Mouse (Mus musculus) frontal cortex, postnatal 25 days (tissue): Measurements from ENCODE around the gene Islr2.
"Not testable (repeated sequence)": the region's sequence is repeated elsewhere in the genome, so short reads cannot be mapped to it uniquely, and the experiment has no call there.

Source experiments
- DNase-seq, 2 experiments: peaks; one replicate each; pipeline ENCODE4 v3.0.0; 2022; ENCODE audit warnings: low spot score in 2 of 2

Gene Islr2

DNA sequence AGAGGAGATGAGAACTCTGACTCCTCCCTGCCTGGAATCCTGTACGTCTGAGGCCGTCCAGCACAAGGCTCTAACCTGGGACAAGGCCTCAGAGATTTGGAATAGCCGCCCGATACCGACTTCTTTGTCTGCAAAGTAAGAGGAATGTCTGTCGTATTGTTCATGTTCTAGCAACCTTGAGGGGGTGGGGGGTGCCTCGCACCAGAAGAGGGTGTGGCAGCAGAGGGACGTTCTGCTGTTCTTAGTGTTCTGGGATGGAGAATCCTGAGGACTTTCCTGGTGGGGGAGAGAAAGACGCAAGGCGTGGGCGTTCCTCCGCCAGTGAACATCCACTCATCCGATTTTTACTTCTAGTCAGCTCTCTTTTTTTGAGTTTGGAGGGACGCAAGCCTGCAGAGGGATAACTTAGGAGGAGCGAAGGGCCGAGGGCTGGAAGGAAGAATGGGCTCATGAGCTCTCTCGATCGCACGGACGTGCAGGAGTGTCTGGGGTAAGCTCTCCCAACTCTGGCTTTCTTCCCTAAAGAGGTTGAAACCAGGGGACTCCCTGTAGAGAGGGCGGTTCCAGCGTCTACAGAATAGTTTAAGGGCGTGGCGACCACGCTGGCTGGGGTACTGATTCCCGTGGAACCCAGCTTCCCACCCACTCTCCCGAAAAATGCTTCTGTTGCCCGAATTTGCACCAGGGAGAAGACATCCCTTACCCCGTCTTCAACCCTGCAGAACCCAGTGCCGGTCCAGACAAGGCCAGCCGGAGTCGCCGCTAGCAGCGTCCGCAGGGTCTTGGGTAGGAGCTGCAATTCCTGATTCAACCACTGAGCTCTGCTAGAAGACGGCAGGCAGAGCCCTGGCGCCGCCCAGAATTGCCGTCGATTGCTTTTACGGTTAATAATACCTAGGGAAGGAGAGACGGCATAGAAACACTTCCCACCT lies at the start of gene Islr2, which contains the start of gene Islr:
Gene Islr2 (minus strand): TSS at position 804 of the 932 bp plus-strand sequence.
Gene Islr (minus strand): TSS at position 791 of the 932 bp plus-strand sequence.
- peak in 1 of 2 experiments; percentile 27 for DNase-seq

DNA sequence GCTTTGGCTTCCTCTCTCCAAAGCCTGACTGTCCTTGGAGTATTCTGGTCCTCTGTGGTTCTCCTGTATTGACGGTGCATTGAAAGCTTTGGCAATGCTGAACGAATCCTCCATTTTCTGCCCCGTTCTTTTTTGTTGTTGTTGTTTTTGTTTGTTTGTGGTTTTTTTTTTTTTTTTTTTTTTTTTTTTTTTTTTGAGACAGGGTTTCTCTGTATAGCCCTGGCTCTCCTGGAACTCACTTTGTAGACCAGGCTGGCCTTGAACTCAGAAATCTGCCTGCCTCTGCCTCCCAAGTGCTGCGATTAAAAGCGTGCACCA lies 49.6 kb upstream of the Islr2 start:
- DNase-seq: not testable (repeated sequence)

DNA sequence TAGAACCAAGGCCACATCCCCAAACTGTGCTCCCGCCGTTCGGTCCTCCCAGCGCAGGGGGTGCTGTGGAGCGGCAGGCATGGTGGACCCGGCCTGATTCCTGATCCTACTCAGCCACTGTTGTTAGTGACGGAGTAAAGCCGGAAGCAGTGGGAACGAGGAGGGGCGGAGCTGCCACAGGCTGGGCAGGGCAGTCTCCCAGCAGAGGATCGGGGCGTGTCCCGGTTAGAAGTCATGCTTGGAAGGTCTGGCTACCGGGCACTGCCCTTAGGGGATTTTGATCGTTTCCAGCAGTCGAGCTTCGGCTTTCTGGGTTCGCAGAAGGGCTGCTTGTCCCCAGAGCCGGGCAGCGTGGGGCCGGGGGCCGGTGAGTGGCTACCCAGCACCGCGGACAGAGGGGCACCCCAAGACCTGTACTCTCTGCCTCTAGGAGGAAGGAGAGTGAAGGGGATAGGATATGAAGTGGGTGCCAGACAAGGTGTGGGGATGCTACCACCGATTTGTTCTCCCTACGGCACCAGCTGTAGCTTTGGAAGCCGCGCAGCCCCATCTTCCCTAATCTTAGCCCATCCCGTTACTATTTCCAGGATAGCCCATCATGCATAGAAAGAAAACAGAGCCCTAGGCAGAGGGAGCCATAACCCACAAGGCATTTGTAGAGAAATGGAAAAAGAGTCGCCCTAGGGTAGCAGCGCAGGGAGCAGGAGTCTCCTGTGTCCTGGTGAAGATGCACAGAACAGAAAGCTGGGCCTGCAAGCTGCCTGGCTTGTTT lies 49.1 kb upstream of the Islr2 start, which contains the start of gene Stoml1:
Gene Stoml1 (plus strand): TSS at position 132 of the 772 bp plus-strand sequence.
- peak; percentile 87 for DNase-seq

DNA sequence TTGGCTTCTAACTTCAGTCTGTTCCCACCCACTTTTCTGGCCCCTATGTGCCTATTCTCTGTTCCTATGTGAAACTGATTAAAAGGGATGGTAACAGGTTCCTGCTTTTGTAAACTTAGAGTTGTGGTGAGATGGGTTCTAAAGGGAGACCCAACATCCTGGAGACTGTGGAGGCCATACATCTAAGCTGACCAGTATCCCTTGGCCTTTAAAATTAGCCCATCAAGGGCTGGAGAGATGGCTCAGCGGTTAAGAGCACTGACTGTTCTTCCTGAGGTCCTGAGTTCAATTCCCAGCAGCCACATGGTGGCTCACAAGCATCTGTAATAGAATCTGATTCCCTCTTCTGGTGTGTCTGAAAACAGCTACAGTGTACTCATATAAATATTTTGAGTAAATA lies 46.6 kb upstream of the Islr2 start:
- not testable (repeated sequence) for DNase-seq

DNA sequence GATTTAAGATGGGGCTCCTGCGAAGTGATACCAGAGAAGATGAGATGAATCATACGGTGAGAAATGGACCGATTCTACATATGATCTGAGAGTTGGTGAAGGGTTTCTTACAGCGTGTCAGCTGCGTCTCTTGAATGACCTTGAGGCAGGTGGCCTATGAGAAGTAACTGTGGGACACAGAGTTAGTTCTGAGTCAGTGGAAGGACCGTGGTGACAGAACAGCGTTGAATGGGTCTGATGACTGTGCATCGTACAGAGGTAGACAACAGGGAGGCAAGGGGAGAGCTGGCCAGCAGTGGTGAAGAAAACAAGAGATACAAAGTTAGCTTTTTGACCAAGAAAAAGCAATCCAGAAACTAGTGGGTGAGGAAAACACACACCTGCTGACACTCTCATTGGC lies 46.2 kb upstream of the Islr2 start:
- no peak for DNase-seq

DNA sequence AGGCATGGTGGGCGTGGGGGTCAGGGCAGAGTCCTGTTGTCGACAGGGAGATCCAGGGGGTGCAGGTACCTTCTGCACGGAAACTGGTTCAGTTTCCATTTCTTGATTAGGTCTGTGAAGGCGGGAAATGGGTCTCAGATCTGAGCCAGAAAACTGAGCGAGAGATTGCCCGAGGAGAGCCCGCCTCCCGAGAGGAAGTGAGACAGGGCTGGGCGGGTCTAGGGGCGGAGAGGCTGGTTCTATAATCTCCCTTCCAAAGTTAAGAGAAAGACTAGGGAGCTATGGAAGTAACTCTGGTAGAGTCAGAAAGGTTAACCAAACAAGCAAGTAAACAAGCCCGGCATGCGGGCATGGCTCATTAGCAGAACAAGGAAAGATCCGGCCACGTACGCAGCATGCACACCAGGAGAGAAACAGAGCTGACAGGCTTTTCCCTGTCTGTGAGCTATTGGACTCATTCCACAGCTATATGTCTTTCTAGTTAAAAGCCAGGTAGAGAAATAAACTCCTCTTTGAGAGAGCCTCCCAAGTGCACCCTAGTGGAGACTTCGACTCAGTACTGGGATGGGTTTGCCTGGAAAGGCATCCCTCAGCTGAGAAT lies 45.6 kb upstream of the Islr2 start, which contains the start of gene Pml:
Gene Pml (minus strand): TSS at position 195 of the 601 bp plus-strand sequence.
- DNase-seq: peak in 1 of 2 experiments; percentile 41

DNA sequence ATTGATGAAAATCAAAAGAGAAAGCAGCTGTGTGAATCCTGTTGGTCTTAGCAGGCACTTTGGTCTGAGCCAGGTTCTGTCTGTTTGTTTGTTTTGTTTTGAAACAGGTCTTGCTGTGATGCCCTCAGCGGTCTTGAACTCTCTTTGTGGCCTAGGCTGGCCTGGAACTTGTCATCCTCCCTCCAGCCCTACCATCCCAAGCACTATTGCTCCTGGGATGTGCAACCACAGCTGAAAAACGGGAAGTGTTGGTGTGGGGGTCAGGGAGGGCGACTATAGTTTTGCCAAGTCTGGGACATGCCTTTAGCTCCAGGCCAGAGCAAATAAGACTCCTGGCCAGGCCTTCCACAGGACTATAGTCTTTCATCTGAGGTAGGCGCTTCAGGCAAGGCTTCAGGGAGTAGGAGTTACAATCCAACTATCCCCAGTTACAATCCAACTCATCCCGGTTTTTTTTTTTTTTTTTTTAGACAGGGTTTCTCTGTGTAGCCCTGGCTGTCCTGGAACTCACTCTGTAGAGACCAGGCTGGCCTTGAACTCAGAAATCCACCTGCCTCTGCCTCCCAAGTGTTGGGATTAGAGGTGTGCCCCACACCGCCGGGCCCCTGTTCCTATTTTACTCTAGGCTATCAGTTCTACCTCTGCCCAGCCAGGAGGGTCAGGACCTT lies 44.8 kb upstream of the Islr2 start:
- no peak for DNase-seq

DNA sequence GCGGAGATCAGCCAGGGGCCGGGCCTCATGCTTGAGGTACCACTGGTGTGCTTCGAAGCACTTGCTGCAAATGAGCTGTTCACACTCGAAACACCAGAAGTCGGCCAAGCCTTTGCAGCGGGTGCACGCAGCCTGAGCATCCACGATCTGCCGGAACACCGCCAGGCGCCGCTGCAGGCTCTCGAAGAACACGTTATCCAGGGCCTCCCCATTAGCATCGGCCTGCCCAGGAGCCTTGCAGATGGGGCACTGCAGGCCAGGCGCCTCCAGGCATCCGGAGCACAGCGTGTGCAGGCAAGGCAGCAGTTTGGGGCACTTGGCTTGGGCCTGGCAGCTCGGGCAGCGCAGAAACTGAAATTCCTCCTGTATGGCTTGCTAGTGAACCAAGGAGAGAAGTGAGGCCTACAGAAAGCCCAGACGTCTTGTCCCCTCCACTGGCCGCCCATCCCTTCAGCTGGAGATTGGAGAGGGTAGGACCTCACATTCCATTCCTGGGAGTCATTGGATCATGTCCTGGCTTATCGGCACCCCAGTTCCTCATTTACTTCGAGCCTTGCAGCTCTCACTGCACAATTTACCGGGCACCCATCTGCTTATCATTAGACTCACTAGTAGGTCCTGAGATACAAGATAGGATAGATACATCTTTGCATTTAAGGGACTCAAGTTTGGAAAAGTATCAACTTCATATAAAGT lies 43.1 kb upstream of the Islr2 start:
- peak; percentile 51 to 60 for DNase-seq

DNA sequence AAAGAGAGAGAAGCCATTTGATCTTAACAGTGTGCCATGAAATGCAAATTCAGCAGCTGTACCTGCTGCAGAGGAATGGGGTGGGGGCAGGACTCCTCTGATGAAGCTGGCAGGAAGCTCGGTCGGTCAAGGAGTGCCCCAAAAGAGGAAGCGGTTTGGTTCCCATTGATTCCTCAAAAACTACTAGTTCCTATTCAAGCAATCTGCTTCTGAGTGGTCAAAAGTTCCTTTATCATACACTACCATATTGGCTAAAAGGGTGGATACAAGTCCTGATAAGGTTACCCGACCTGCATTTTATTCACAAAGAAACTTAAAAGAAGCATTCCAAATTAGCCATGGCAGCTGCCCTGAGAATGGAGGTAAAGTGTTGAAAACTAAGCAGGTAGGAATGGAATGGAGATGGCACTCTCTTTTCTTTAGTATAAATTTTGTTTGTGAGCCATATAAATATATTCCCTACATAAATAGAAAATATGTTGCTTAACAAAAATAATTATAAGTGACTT lies 42.0 kb upstream of the Islr2 start:
- DNase-seq: no peak

DNA sequence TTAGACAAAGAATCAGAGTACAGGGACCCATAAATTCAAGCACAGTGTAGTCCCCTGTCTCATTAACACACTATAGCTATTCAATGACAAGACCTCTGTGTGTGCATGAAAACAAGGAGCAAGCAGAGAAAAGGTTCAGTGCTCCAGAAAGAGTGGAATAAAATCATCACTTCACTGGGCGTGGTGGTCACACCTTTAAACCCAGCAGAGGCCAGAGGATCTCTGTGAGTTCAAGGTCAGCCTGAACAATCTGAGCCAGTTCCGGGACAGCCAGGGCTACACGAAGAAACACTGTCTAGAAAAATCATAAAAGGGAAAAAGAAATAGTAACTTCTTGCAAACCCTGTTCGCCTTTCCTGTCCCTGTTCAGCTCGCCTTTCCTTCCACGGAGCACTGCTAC lies 39.6 kb upstream of the Islr2 start:
- DNase-seq: no peak

DNA sequence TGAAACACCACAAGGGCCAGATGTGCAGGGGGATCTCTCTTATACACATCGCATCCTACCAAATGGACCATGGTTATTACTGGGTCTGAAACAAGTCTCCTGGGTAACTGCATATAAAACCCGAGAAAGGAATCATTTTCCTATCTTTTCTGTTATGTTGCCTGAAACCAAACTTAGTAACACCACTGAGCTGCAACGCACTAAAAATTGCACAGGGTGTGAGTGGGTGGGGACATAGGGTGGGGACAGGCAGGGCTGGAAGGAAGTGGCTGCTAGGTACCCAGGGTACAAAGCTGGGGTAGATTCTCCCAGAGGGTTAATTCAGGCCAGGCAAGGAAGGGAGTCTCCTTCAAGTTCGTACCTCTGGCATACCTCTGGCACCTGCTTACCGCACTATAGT lies 38.6 kb upstream of the Islr2 start:
- no peak for DNase-seq

DNA sequence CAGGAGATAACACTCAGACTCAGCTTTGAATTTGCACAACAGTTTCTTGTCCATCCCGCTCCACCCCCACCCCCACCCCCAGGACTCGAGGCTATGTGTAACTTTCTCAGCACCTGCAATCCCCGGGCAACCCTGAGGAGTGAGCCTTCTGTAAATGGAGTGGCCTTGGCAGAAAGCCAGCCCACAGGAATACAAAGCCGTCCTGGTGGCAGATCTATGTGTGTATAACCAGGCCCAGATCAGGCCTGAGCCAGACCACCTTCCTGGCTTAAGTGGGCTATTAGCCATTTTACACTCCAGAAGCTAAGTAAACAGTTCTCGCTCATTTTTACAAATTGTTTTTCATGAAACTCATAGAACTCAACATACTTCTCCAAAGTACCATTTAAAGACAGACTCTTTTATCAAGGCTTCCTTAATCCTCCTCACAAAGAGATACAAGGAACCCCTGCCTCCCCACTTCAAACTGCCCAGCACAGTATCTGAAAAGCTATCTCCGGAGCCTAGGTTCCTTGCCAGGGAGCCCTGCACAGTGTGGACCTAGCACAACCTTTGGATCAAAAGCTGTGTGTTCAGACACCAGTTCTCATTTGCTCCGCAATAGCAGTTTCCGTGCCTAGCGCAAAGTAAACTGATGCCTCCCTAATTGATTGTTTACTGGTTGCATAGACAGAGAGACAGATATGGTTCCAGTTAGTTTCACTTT lies 37.8 kb upstream of the Islr2 start:
- DNase-seq: no peak

DNA sequence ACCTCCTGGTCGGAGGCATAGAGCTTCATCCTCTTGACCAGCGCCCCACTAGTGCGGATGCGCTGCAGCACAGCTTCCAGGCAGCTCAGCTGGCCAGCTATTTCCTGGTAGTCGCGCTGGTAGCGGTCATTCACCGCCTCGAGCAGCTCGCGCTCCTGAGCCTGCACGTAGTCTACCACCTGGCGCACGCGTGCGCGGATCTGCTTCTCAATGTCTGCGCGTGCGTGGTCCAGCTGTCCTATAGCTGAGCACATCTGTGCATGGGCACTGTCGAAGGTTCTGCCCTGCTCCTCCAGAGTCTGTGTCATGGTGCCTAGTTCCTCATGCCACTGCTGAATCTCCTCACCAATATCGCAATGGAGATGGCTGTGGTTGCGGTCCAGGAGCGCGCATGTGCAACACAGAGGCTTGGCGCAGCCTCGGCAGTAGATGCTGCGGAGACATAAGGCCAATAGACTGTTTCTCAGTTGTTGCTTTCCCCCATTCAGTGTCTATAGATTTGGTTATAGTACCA lies 30.4 kb upstream of the Islr2 start:
- DNase-seq: no peak

DNA sequence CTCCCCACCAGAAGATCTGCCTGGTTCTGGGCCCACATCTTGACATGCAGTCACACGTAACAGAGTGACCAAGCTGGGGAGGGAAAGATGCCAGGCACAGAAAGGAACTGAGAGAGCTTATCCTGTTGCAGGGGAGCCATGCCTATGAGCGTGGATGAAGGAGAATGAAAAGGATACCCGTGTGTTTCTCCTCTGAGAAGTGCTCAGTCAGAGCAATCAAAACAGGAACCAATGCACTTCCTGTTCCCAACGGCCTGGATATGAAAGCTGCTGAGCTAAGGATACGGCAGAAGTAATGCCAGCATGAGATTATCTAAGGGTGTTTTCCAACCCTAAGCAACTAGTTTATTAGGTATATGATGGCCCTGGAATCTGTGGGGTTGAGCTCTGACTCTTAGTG lies 28.3 kb upstream of the Islr2 start:
- no peak for DNase-seq

DNA sequence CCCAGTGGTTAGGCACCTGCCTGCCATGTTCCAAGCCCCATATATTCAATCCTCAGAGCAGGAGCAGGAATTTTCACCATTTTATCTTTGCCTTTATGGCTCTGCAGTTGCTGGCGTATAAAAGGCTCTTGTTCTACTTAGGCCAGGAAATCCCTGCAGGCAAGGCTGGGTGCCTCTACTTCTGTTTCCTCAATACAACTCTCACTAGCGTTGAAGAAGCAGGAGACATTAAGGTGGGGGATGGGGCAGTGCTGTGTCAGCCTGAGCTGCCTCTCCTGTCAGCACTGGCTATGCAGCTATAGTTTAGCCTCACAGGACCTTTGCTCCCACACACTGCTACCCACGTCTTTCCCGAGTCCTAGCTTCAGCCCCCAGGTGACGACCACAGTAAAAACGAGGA lies 27.6 kb upstream of the Islr2 start:
- DNase-seq: no peak

DNA sequence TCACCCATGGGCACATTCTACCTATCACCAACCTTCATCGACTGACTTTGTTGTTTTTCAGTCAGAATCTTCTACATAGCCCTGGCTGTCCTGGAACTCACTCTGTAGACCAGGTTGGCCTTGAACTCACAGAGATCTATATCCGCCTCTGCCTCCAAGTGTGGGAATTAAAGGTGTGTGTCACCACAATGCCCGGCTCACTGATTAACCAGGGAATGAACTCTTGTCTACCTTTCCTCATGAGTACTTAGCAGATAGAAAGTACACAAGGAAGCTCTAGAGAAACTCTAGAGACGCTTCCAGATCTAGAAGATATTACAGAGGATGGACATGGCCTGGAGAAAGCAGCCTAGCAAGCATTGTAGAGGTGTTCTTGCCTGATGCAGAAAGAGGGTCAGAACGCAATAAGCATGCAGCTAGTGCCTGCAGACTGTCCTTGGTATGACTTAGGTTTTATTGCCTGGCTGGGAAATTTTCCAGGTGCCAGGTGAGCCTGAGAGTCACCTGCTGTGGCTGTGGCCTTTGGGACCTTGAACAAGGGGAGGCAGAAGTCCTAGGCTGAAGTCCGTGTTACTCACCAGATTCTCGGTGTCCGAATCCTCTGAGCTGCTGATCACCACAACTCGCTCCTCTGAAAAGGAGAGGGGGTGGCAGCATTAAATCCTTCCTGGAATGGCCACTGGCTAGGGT lies 24.8 kb upstream of the Islr2 start:
- no peak for DNase-seq

DNA sequence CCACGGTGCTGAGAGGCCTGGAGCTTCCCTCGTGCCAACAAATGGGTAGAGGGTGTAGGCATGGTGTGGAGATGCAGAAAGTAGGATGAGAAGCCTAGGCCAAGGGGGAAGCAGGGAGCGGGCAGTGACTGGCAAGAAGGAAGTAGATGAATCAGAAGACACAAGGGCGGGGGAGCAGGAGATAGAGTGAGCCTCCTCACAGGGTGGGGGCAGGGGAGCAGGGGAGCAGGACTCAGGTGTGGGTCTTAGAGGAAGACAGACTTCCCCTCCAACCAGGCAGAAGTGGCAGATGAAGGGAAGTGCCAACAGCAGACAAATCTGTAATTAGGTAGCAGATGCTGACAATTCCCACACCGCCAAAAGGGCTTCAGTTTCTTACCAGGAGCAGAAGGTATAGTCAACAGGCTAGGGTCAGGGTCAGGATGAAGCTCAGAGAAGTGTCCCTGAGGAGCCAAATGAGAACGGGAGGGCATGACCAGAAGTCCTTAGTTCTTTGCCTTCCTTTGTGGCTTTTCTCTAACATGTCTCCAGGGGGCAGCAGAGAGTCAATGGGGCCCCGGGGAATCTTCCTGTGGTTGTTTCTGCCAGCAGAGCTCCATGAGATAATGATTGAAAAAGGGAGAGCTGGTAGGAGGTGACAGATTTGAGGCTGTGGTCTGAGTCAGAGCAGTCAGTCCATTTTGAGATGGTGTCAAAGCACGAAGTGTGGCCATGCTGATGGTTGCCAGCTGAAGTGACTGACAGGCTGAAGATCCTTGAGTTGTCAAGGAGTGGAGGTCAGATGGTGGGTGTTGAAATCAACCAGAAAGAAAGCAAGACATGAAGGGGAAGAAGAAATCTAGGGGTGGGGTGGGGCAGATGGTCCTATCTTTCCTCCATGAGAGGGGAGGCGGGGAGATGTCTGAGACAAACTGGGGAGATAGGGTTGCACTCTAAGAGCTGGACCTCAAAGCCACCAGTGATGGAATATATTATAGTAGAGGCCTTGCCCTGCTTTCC lies 22.1 kb upstream of the Islr2 start:
- DNase-seq: peak in 1 of 2 experiments; percentile 46

DNA sequence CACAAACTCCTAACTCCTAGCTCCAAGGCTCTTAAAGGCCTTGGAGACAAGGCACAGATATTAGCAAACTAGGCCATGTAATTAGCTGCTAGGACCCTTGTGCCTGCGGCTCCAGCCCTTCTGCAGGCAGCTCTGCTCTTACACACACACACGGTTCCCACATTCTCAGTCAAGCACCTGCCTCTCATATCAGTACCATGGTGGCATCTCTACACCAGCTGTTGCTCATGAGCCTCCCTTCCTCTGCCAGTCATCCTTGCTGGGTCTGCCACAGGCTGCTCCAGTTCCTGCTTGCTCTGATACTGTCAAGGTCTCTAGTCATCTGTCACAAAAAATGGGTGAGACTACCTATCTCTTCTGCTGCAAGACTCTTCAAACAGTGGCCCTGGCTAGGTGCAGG lies 20.2 kb upstream of the Islr2 start:
- no peak for DNase-seq
